Mouse (Mus musculus): ENCODE measurements around the gene Tom1l1. TPM values are rescaled to one million over a fixed set of nuclear protein-coding genes. Genes with fewer than 3 reads are reported as not detected.
"Not testable (repeated sequence)": the region's sequence is repeated elsewhere in the genome, so short reads cannot be mapped to it uniquely, and the experiment has no call there.

The Tom1l1 gene
- total RNA-seq (2021), result 10 to 100 TPM; 15.8 to 18.6 TPM

- peak; percentile 77 for DNase-seq
Observed at GRCm38 (mm10) chr11:90687460-90688416, at the start of gene Tom1l1. Gene Tom1l1 (minus strand): TSS chr11:90688366.

- no peak for DNase-seq
Observed at GRCm38 (mm10) chr11:90733575-90733974, 45.4 kb upstream of the Tom1l1 start.

- DNase-seq, result no peak
Observed at GRCm38 (mm10) chr11:90727354-90728125, 39.4 kb upstream of the Tom1l1 start.

GRCm38 (mm10) chr11:90726730-90727129, 38.6 kb upstream of the Tom1l1 start:
- no peak for DNase-seq

GRCm38 (mm10) chr11:90722304-90722703, 34.1 kb upstream of the Tom1l1 start:
- no peak for DNase-seq

GRCm38 (mm10) chr11:90717719-90718118, 29.6 kb upstream of the Tom1l1 start:
- DNase-seq, result no peak

- no peak for DNase-seq
Observed at GRCm38 (mm10) chr11:90711596-90711995, 23.4 kb upstream of the Tom1l1 start.

- not testable (repeated sequence) for DNase-seq
Observed at GRCm38 (mm10) chr11:90707134-90707533, 19.0 kb upstream of the Tom1l1 start.

- DNase-seq, result peak; percentile 83
Observed at GRCm38 (mm10) chr11:90697480-90698240, 9.5 kb upstream of the Tom1l1 start.

- no peak for DNase-seq
Observed at GRCm38 (mm10) chr11:90695811-90696210, 7.6 kb upstream of the Tom1l1 start.

- no peak for DNase-seq
Observed at GRCm38 (mm10) chr11:90694206-90694605, 6.0 kb upstream of the Tom1l1 start.

GRCm38 (mm10) chr11:90690361-90690760, 2.2 kb upstream of the Tom1l1 start:
- DNase-seq, result no peak

GRCm38 (mm10) chr11:90687040-90687439, 1.1 kb downstream of the Tom1l1 start:
- no peak for DNase-seq

GRCm38 (mm10) chr11:90686287-90687025, 1.7 kb downstream of the Tom1l1 start:
- no peak for DNase-seq

GRCm38 (mm10) chr11:90685196-90685595, 3.0 kb downstream of the Tom1l1 start:
- DNase-seq, result no peak

- no peak for DNase-seq
Observed at GRCm38 (mm10) chr11:90684765-90685164, 3.4 kb downstream of the Tom1l1 start.

- DNase-seq, result no peak
Observed at GRCm38 (mm10) chr11:90681171-90681570, 7.0 kb downstream of the Tom1l1 start.

- no peak for DNase-seq
Observed at GRCm38 (mm10) chr11:90678582-90678981, 9.6 kb downstream of the Tom1l1 start.

- no peak for DNase-seq
Observed at GRCm38 (mm10) chr11:90677771-90678288, 10.3 kb downstream of the Tom1l1 start.

GRCm38 (mm10) chr11:90677027-90677426, 11.1 kb downstream of the Tom1l1 start:
- DNase-seq, result no peak

GRCm38 (mm10) chr11:90675479-90676110, 12.6 kb downstream of the Tom1l1 start:
- DNase-seq, result no peak
